Mouse (Mus musculus): Measurements from ENCODE around the gene Ina. TPM values are rescaled to one million over a fixed set of nuclear protein-coding genes. Genes with fewer than 3 reads are reported as not detected.

The Ina gene
- polyA plus RNA-seq, 2 experiments = 0.02 TPM; not detected in 1

DNA sequence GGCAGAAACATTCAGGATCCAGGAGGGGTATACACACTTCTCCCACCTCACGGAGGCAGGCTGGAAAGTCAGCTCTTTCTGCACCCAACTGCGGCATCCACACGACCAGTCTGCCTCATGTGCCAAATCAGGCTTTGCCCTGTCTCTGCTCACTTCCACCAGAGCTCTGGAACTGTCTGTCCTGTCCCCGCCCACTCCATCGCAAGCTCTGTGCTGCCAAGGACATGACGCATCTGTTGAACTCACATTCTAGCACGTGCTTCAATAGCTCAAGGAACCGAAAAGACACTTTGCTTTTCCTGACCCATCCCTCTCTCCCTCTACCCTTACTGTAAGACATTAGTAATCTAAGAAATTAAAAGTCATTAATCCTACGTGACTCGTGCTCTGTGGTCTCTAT lies 10.5 kb downstream of the Ina start:
- Histone ChIP-seq H3K9ac (replicated peaks) (no peak overlapping the region), H3K9me3 (ENCODE audit: control insufficient read depth, low read length) (no peaks in the 10 kb centered on the region), H3K27ac (no peak overlapping the region), H3K27me3 (ENCODE audit: control insufficient read depth, insufficient read depth, low read length) (no peaks in the 10 kb centered on the region), H3K4me2 (ENCODE audit: low read depth) (no peak overlapping the region), H3K4me3 (ENCODE audit: insufficient read depth in 1 of 2, low read depth in 2 of 2, low read length in 2 of 2) (no peak overlapping the region), H3K36me3 (replicated peaks; ENCODE audit: control insufficient read depth, insufficient read depth, low read depth) (no peaks in the 10 kb centered on the region), H3K4me1 (replicated peaks; ENCODE audit: control insufficient read depth in 2 of 2, insufficient read depth in 2 of 2, low read length in 1 of 2) (peaks cover 0 to 2% of the 10 kb centered on the region in 2 experiments; a peak in 1 of 4 replicates)
- TF ChIP-seq CTCF (IDR thresholded peaks at IDR 0.05; ENCODE audit: low read depth) (no peak), EP300 (IDR thresholded peaks at IDR 0.05; ENCODE audit: low read depth) (no peak)
- DNase-seq (ENCODE audit: low read depth in 3 of 3, low spot score in 3 of 3) = no peak
- no peak for ATAC-seq (ENCODE audit: insufficient read depth)
- WGBS (ENCODE audit: insufficient replicate concordance) = 68% methylated on average over 10 of the region's 10 CpGs

GRCm38 (mm10) chr19:47026513-47026912 lies 12.0 kb downstream of the Ina start:
- Histone ChIP-seq H3K27me3 (ENCODE audit: control insufficient read depth, insufficient read depth, low read length) (no peaks in the 10 kb centered on the region), H3K36me3 (replicated peaks; ENCODE audit: control insufficient read depth, insufficient read depth, low read depth) (no peaks in the 10 kb centered on the region), H3K4me1 (replicated peaks; ENCODE audit: control insufficient read depth in 2 of 2, insufficient read depth in 2 of 2, low read length in 1 of 2) (peaks cover 0 to 2% of the 10 kb centered on the region in 2 experiments; a peak in 1 of 4 replicates), H3K4me3 (ENCODE audit: insufficient read depth in 1 of 2, low read depth in 2 of 2, low read length in 2 of 2) (no peak overlapping the region), H3K9ac (replicated peaks) (no peak overlapping the region), H3K4me2 (ENCODE audit: low read depth) (no peak overlapping the region), H3K27ac (no peak overlapping the region), H3K9me3 (ENCODE audit: control insufficient read depth, low read length) (no peaks in the 10 kb centered on the region)
- TF ChIP-seq CTCF (IDR thresholded peaks at IDR 0.05; ENCODE audit: low read depth) = peak; percentile 26; the same call in 1 of the 2 replicates
- TF ChIP-seq EP300 (IDR thresholded peaks at IDR 0.05; ENCODE audit: low read depth) = no peak
- WGBS (ENCODE audit: insufficient replicate concordance) = 73% methylated on average over 4 of the region's 4 CpGs
- DNase-seq (ENCODE audit: low read depth in 3 of 3, low spot score in 3 of 3) = no peak
- ATAC-seq (ENCODE audit: insufficient read depth) = no peak

DNA sequence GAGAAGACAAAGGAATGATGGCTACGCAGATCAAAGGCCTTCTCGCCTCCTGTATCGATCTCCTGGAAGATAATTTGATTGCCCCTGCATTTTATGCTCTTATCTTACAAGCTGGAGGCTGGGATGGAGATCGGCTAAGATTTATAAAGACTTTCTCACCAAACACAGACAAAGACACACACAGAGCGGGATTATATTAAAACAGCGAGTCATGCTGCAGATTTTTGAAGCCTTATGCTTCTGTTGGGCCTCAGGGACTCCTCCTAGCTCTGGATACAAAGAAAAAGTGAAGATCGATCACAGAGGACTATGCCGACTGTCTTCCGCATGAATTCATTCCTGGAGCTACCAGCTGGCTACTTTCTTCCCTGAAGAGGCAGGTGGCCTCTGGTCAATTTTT lies 15.3 kb downstream of the Ina start:
- no peak for ATAC-seq (ENCODE audit: insufficient read depth)
- H3K4me1 ChIP-seq (replicated peaks; ENCODE audit: control insufficient read depth in 2 of 2, insufficient read depth in 2 of 2, low read length in 1 of 2) = no peaks in the 10 kb centered on the region
- peaks cover 8% of the 10 kb centered on the region for H3K36me3 ChIP-seq (replicated peaks; ENCODE audit: control insufficient read depth, insufficient read depth, low read depth)
- no peaks in the 10 kb centered on the region for H3K27me3 ChIP-seq (ENCODE audit: control insufficient read depth, insufficient read depth, low read length)
- H3K9me3 ChIP-seq (ENCODE audit: control insufficient read depth, low read length) = no peaks in the 10 kb centered on the region
- WGBS (ENCODE audit: insufficient replicate concordance) = 81% methylated on average over 9 of the region's 9 CpGs
- no peak overlapping the region for H3K27ac ChIP-seq
- H3K4me3 ChIP-seq (ENCODE audit: insufficient read depth in 1 of 2, low read depth in 2 of 2, low read length in 2 of 2) = no peak overlapping the region
- no peak overlapping the region for H3K4me2 ChIP-seq (ENCODE audit: low read depth)
- no peak for DNase-seq (ENCODE audit: low read depth in 3 of 3, low spot score in 3 of 3)
- TF ChIP-seq CTCF (IDR thresholded peaks at IDR 0.05; ENCODE audit: low read depth) (no peak), EP300 (IDR thresholded peaks at IDR 0.05; ENCODE audit: low read depth) (no peak)
- no peak overlapping the region for H3K9ac ChIP-seq (replicated peaks)

- H3K4me1 ChIP-seq (replicated peaks; ENCODE audit: control insufficient read depth in 2 of 2, insufficient read depth in 2 of 2, low read length in 1 of 2) = no peaks in the 10 kb centered on the region
- no peaks in the 10 kb centered on the region for H3K27me3 ChIP-seq (ENCODE audit: control insufficient read depth, insufficient read depth, low read length)
- peaks cover 11% of the 10 kb centered on the region for H3K36me3 ChIP-seq (replicated peaks; ENCODE audit: control insufficient read depth, insufficient read depth, low read depth)
- no peak for DNase-seq (ENCODE audit: low read depth in 3 of 3, low spot score in 3 of 3)
- H3K9ac ChIP-seq (replicated peaks) = no peak overlapping the region
- H3K9me3 ChIP-seq (ENCODE audit: control insufficient read depth, low read length) = no peaks in the 10 kb centered on the region
- TF ChIP-seq CTCF (IDR thresholded peaks at IDR 0.05; ENCODE audit: low read depth) (no peak), EP300 (IDR thresholded peaks at IDR 0.05; ENCODE audit: low read depth) (no peak)
- H3K27ac ChIP-seq = no peak overlapping the region
- no peak overlapping the region for H3K4me2 ChIP-seq (ENCODE audit: low read depth)
- WGBS (ENCODE audit: insufficient replicate concordance) = 80% methylated on average over 6 of the region's 6 CpGs
- no peak for ATAC-seq (ENCODE audit: insufficient read depth)
- no peak overlapping the region for H3K4me3 ChIP-seq (ENCODE audit: insufficient read depth in 1 of 2, low read depth in 2 of 2, low read length in 2 of 2)
These were observed 17.3 kb downstream of the Ina start for GRCm38 (mm10) chr19:47031770-47032169.

DNA sequence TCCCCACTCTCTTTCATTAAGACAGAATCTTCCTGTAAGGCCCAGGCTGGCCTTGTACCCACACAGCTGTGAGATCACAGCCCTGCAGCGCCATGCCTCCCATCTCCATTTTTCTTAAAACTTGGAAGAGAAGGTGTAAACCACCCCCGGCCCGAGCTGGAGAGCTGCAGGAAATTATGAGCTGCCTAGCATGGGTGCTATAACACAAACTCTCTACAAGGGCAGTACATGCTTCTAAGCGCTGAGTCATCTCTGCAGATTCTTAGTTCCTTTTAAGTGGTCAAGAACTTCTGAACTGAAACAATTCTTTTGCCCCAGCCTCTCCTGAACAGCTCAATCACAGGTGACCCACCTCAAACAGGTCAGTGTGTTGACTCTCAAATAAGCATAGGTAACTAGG lies 20.4 kb downstream of the Ina start:
- ATAC-seq (ENCODE audit: insufficient read depth) (no peak), DNase-seq (ENCODE audit: low read depth in 3 of 3, low spot score in 3 of 3) (no peak)
- Histone ChIP-seq H3K27me3 (ENCODE audit: control insufficient read depth, insufficient read depth, low read length) (no peaks in the 10 kb centered on the region), H3K9ac (replicated peaks) (no peak overlapping the region), H3K9me3 (ENCODE audit: control insufficient read depth, low read length) (no peaks in the 10 kb centered on the region), H3K36me3 (replicated peaks; ENCODE audit: control insufficient read depth, insufficient read depth, low read depth) (peaks cover 16% of the 10 kb centered on the region), H3K4me2 (ENCODE audit: low read depth) (no peak overlapping the region), H3K27ac (no peak overlapping the region), H3K4me1 (replicated peaks; ENCODE audit: control insufficient read depth in 2 of 2, insufficient read depth in 2 of 2, low read length in 1 of 2) (no peaks in the 10 kb centered on the region), H3K4me3 (ENCODE audit: insufficient read depth in 1 of 2, low read depth in 2 of 2, low read length in 2 of 2) (no peak overlapping the region)
- TF ChIP-seq EP300 (IDR thresholded peaks at IDR 0.05; ENCODE audit: low read depth) = no peak
- TF ChIP-seq CTCF (IDR thresholded peaks at IDR 0.05; ENCODE audit: low read depth) = no peak
- 79% methylated on average over 4 of the region's 4 CpGs for WGBS (ENCODE audit: insufficient replicate concordance)
